Mouse (Mus musculus) MEL-GATA-1-ER (cell line): ENCODE data around the gene Zfp93.

Experiments
- DNase-seq: peaks from one replicate; pipeline ENCODE4 v3.0.0-alpha.2; 2012; ENCODE audit warnings: low read depth; ENCODE audit errors: extremely low read depth

Gene Zfp93

GRCm38 (mm10) chr7:24291387-24292090, 21.3 kb downstream of the Zfp93 start:
- DNase-seq = no peak

- DNase-seq = no peak
These were observed 23.0 kb downstream of the Zfp93 start for GRCm38 (mm10) chr7:24293061-24293851.

- no peak for DNase-seq
These were observed 24.5 kb downstream of the Zfp93 start for GRCm38 (mm10) chr7:24294763-24295162.

- no peak for DNase-seq
These were observed 25.2 kb downstream of the Zfp93 start for GRCm38 (mm10) chr7:24295376-24295775.

- no peak for DNase-seq
These were observed 26.2 kb downstream of the Zfp93 start for GRCm38 (mm10) chr7:24296386-24296785.

GRCm38 (mm10) chr7:24297361-24298095, 27.3 kb downstream of the Zfp93 start:
- DNase-seq = no peak

- no peak for DNase-seq
These were observed 28.4 kb downstream of the Zfp93 start for GRCm38 (mm10) chr7:24298635-24298972.

GRCm38 (mm10) chr7:24298973-24299708, 28.9 kb downstream of the Zfp93 start:
- DNase-seq = peak; percentile 78

GRCm38 (mm10) chr7:24299823-24300481, 29.7 kb downstream of the Zfp93 start:
- DNase-seq = no peak

GRCm38 (mm10) chr7:24300771-24301282, 30.6 kb downstream of the Zfp93 start, which contains the start of gene Zfp61:
Zfp61 (minus strand) TSS chr7:24301232.
- no peak for DNase-seq

- DNase-seq = no peak
These were observed 45.7 kb downstream of the Zfp93 start for GRCm38 (mm10) chr7:24315726-24316566.

GRCm38 (mm10) chr7:24316567-24317092, 46.4 kb downstream of the Zfp93 start, which contains the start of gene Zfp94:
Zfp94 (minus strand) TSS chr7:24316666.
- DNase-seq = peak; percentile 94

- no peak for DNase-seq
These were observed 48.7 kb downstream of the Zfp93 start for GRCm38 (mm10) chr7:24318942-24319341.

GRCm38 (mm10) chr7:24322593-24322992, 52.4 kb downstream of the Zfp93 start:
- DNase-seq = no peak

GRCm38 (mm10) chr7:24325197-24325596, 55.0 kb downstream of the Zfp93 start:
- DNase-seq = no peak

GRCm38 (mm10) chr7:24325675-24326128, 55.5 kb downstream of the Zfp93 start:
- DNase-seq = no peak

- DNase-seq = no peak
These were observed 56.3 kb downstream of the Zfp93 start for GRCm38 (mm10) chr7:24326273-24327135.
